Mouse (Mus musculus): ENCODE results near the gene Dnah9. TPM values are rescaled to one million over a fixed set of nuclear protein-coding genes. Genes with fewer than 3 reads are reported as not detected.

Dnah9 gene
- 0.05 and 0.14 TPM in 2 replicates for polyA plus RNA-seq (2014; fragmentation: Nextera tagmentation; extraction: Ambion mirVana)

- Histone ChIP-seq H3K36me3 (ENCODE audit: control insufficient read depth, insufficient read depth, low read length) (no peaks in the 10 kb centered on the region), H3K27ac (replicated peaks in 1 of 2; ENCODE audit: control insufficient read depth in 1 of 2, insufficient read depth in 1 of 2, low read depth in 2 of 2, low read length in 2 of 2) (no peak within 1 kb of the TSS), H3K9ac (ENCODE audit: low read length) (peak within 1 kb of the TSS; percentile 55), H3K4me3 (ENCODE audit: control insufficient read depth in 1 of 2, insufficient read depth in 1 of 2, low read depth in 1 of 2, low read length in 2 of 2) (peak within 1 kb of the TSS; percentile 44 to 58), H3K4me2 (ENCODE audit: low read length) (peak within 1 kb of the TSS; percentile 82), H3K4me1 (ENCODE audit: control insufficient read depth in 2 of 2, insufficient read depth in 2 of 2, low read length in 2 of 2) (peaks cover 0 to 5% of the 10 kb centered on the region in 2 experiments; a peak in 1 of 4 replicates), H3K27me3 (ENCODE audit: control insufficient read depth, insufficient read depth, low read length) (peaks cover 28% of the 10 kb centered on the region), H3K9me3 (ENCODE audit: control insufficient read depth, low read length) (no peaks in the 10 kb centered on the region)
- ATAC-seq (ENCODE audit: insufficient number of reproducible peaks, insufficient read depth, low FRiP score, low read depth), result peak; percentile 82
- WGBS, result under 1% methylated on average over 51 of the region's 53 CpGs
Observed at GRCm38 (mm10) chr11:66167801-66168651, at the start of gene Dnah9. Gene Dnah9 (minus strand): TSS chr11:66168551.

GRCm38 (mm10) chr11:66188627-66189287 is 20.4 kb upstream of the Dnah9 start:
- ATAC-seq (ENCODE audit: insufficient number of reproducible peaks, insufficient read depth, low FRiP score, low read depth), result peak; percentile 66; the same call in 1 of the 2 replicates
- H3K27me3 ChIP-seq (ENCODE audit: control insufficient read depth, insufficient read depth, low read length), result no peaks in the 10 kb centered on the region
- 59% methylated on average over 3 of the region's 3 CpGs for WGBS

GRCm38 (mm10) chr11:66188146-66188545 is 19.8 kb upstream of the Dnah9 start:
- WGBS, result 77% methylated on average over 2 of the region's 2 CpGs
- Histone ChIP-seq H3K27me3 (ENCODE audit: control insufficient read depth, insufficient read depth, low read length) (no peaks in the 10 kb centered on the region), H3K4me1 (ENCODE audit: control insufficient read depth in 2 of 2, insufficient read depth in 2 of 2, low read length in 2 of 2) (peaks cover 2 to 6% of the 10 kb centered on the region in 2 experiments; a peak in 3 of 4 replicates), H3K4me3 (ENCODE audit: control insufficient read depth in 1 of 2, insufficient read depth in 1 of 2, low read depth in 1 of 2, low read length in 2 of 2) (no peak overlapping the region), H3K27ac (replicated peaks in 1 of 2; ENCODE audit: control insufficient read depth in 1 of 2, insufficient read depth in 1 of 2, low read depth in 2 of 2, low read length in 2 of 2) (peak overlapping the region in 1 of 2 experiments; percentile 33; a peak in 1 of 4 replicates), H3K36me3 (ENCODE audit: control insufficient read depth, insufficient read depth, low read length) (no peaks in the 10 kb centered on the region), H3K4me2 (ENCODE audit: low read length) (no peak overlapping the region), H3K9ac (ENCODE audit: low read length) (no peak overlapping the region), H3K9me3 (ENCODE audit: control insufficient read depth, low read length) (no peaks in the 10 kb centered on the region)
- ATAC-seq (ENCODE audit: insufficient number of reproducible peaks, insufficient read depth, low FRiP score, low read depth), result no peak

More at GRCm38 (mm10) chr11:66188627-66189287, 20.4 kb upstream of the Dnah9 start:
- no peak overlapping the region for H3K4me2 ChIP-seq (ENCODE audit: low read length)
- H3K4me1 ChIP-seq (ENCODE audit: control insufficient read depth in 2 of 2, insufficient read depth in 2 of 2, low read length in 2 of 2), result peaks cover 2 to 6% of the 10 kb centered on the region in 2 experiments; a peak in 3 of 4 replicates
- H3K4me3 ChIP-seq (ENCODE audit: control insufficient read depth in 1 of 2, insufficient read depth in 1 of 2, low read depth in 1 of 2, low read length in 2 of 2), result no peak overlapping the region
- H3K9me3 ChIP-seq (ENCODE audit: control insufficient read depth, low read length), result no peaks in the 10 kb centered on the region
- H3K9ac ChIP-seq (ENCODE audit: low read length), result no peak overlapping the region
- H3K27ac ChIP-seq (replicated peaks in 1 of 2; ENCODE audit: control insufficient read depth in 1 of 2, insufficient read depth in 1 of 2, low read depth in 2 of 2, low read length in 2 of 2), result peak overlapping the region in 1 of 2 experiments; percentile 47; a peak in 1 of 4 replicates
- no peaks in the 10 kb centered on the region for H3K36me3 ChIP-seq (ENCODE audit: control insufficient read depth, insufficient read depth, low read length)

- no peak for ATAC-seq (ENCODE audit: insufficient number of reproducible peaks, insufficient read depth, low FRiP score, low read depth)
- Histone ChIP-seq H3K27me3 (ENCODE audit: control insufficient read depth, insufficient read depth, low read length) (no peaks in the 10 kb centered on the region), H3K9me3 (ENCODE audit: control insufficient read depth, low read length) (0 out of 2 replicates have a peak, but pooled peaks cover 3% of the 10 kb centered on the region), H3K9ac (ENCODE audit: low read length) (no peak overlapping the region), H3K4me3 (ENCODE audit: control insufficient read depth in 1 of 2, insufficient read depth in 1 of 2, low read depth in 1 of 2, low read length in 2 of 2) (no peak overlapping the region), H3K27ac (replicated peaks in 1 of 2; ENCODE audit: control insufficient read depth in 1 of 2, insufficient read depth in 1 of 2, low read depth in 2 of 2, low read length in 2 of 2) (no peak overlapping the region), H3K36me3 (ENCODE audit: control insufficient read depth, insufficient read depth, low read length) (no peaks in the 10 kb centered on the region), H3K4me2 (ENCODE audit: low read length) (no peak overlapping the region), H3K4me1 (ENCODE audit: control insufficient read depth in 2 of 2, insufficient read depth in 2 of 2, low read length in 2 of 2) (no peaks in the 10 kb centered on the region)
- 67% methylated on average over 2 of the region's 2 CpGs for WGBS
Observed at GRCm38 (mm10) chr11:66177781-66178180, 9.4 kb upstream of the Dnah9 start.

- Histone ChIP-seq H3K27ac (replicated peaks in 1 of 2; ENCODE audit: control insufficient read depth in 1 of 2, insufficient read depth in 1 of 2, low read depth in 2 of 2, low read length in 2 of 2) (no peak overlapping the region), H3K9ac (ENCODE audit: low read length) (no peak overlapping the region), H3K4me1 (ENCODE audit: control insufficient read depth in 2 of 2, insufficient read depth in 2 of 2, low read length in 2 of 2) (peaks cover 0 to 5% of the 10 kb centered on the region in 2 experiments; a peak in 1 of 4 replicates), H3K36me3 (ENCODE audit: control insufficient read depth, insufficient read depth, low read length) (no peaks in the 10 kb centered on the region), H3K27me3 (ENCODE audit: control insufficient read depth, insufficient read depth, low read length) (peaks cover 15% of the 10 kb centered on the region), H3K9me3 (ENCODE audit: control insufficient read depth, low read length) (no peaks in the 10 kb centered on the region), H3K4me3 (ENCODE audit: control insufficient read depth in 1 of 2, insufficient read depth in 1 of 2, low read depth in 1 of 2, low read length in 2 of 2) (no peak overlapping the region), H3K4me2 (ENCODE audit: low read length) (no peak overlapping the region)
- WGBS, result 71% methylated on average over 2 of the region's 2 CpGs
- ATAC-seq (ENCODE audit: insufficient number of reproducible peaks, insufficient read depth, low FRiP score, low read depth), result no peak
Observed at GRCm38 (mm10) chr11:66164022-66164421, 4.3 kb downstream of the Dnah9 start.

GRCm38 (mm10) chr11:66140631-66141252 is 27.6 kb downstream of the Dnah9 start:
- Histone ChIP-seq H3K4me3 (ENCODE audit: control insufficient read depth in 1 of 2, insufficient read depth in 1 of 2, low read depth in 1 of 2, low read length in 2 of 2) (no peak overlapping the region), H3K36me3 (ENCODE audit: control insufficient read depth, insufficient read depth, low read length) (no peaks in the 10 kb centered on the region), H3K4me1 (ENCODE audit: control insufficient read depth in 2 of 2, insufficient read depth in 2 of 2, low read length in 2 of 2) (no peaks in the 10 kb centered on the region), H3K4me2 (ENCODE audit: low read length) (no peak overlapping the region), H3K27ac (replicated peaks in 1 of 2; ENCODE audit: control insufficient read depth in 1 of 2, insufficient read depth in 1 of 2, low read depth in 2 of 2, low read length in 2 of 2) (no peak overlapping the region), H3K9me3 (ENCODE audit: control insufficient read depth, low read length) (no peaks in the 10 kb centered on the region), H3K27me3 (ENCODE audit: control insufficient read depth, insufficient read depth, low read length) (no peaks in the 10 kb centered on the region), H3K9ac (ENCODE audit: low read length) (no peak overlapping the region)
- ATAC-seq (ENCODE audit: insufficient number of reproducible peaks, insufficient read depth, low FRiP score, low read depth), result no peak
- WGBS, result 73% methylated on average over 11 of the region's 11 CpGs

- no peaks in the 10 kb centered on the region for H3K27me3 ChIP-seq (ENCODE audit: control insufficient read depth, insufficient read depth, low read length)
- H3K9ac ChIP-seq (ENCODE audit: low read length), result no peak overlapping the region
- H3K36me3 ChIP-seq (ENCODE audit: control insufficient read depth, insufficient read depth, low read length), result no peaks in the 10 kb centered on the region
- H3K4me1 ChIP-seq (ENCODE audit: control insufficient read depth in 2 of 2, insufficient read depth in 2 of 2, low read length in 2 of 2), result no peaks in the 10 kb centered on the region
- no peaks in the 10 kb centered on the region for H3K9me3 ChIP-seq (ENCODE audit: control insufficient read depth, low read length)
- no peak for ATAC-seq (ENCODE audit: insufficient number of reproducible peaks, insufficient read depth, low FRiP score, low read depth)
- no peak overlapping the region for H3K4me3 ChIP-seq (ENCODE audit: control insufficient read depth in 1 of 2, insufficient read depth in 1 of 2, low read depth in 1 of 2, low read length in 2 of 2)
- 66% methylated on average over 6 of the region's 6 CpGs for WGBS
- no peak overlapping the region for H3K4me2 ChIP-seq (ENCODE audit: low read length)
- no peak overlapping the region for H3K27ac ChIP-seq (replicated peaks in 1 of 2; ENCODE audit: control insufficient read depth in 1 of 2, insufficient read depth in 1 of 2, low read depth in 2 of 2, low read length in 2 of 2)
Observed at GRCm38 (mm10) chr11:66134826-66135225, 33.5 kb downstream of the Dnah9 start.
